Mouse (Mus musculus): Measurements from ENCODE around the gene Gm20388. TPM values are rescaled to one million over a fixed set of nuclear protein-coding genes. Genes with fewer than 3 reads are reported as not detected.

The Gm20388 gene
- total and polyA plus RNA-seq, 2 experiments from 2014 or later, result 51.3 TPM; not detected in 1

DNA sequence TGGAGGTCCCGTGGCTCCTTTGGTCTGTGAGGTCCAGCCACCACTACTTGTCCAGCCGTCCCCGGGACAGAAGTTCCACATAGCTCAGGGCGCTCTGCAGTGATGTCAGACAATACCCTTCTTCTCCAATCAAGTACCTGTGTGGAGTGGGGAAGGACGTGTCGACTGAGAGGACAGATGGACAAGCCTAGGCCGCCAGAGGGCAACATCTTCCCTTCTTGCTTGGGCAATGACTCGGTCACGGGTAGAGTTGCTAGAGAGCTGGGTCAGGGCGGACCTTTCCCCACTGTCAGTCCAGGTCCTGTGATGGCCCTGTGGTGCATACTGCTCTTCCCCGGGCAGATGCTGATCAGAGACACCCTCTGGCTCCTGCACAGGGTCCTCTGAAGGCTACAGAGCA lies 3332.4 kb downstream of the Gm20388 start:
- H3K9me3 ChIP-seq (ENCODE audit: low read length), result no peaks in the 10 kb centered on the region
- 66% methylated on average over 11 of the region's 11 CpGs for whole genome bisulfite sequencing
- H3K27me3 ChIP-seq (ENCODE audit: insufficient read depth, low read length), result no peaks in the 10 kb centered on the region
- no peak for TF ChIP-seq CTCF (IDR thresholded peaks at IDR 0.05; ENCODE audit: low read depth)
- no peak overlapping the region for H3K9ac ChIP-seq
- H3K4me3 ChIP-seq (ENCODE audit: low read depth, low read length), result no peak overlapping the region
- H3K4me1 ChIP-seq (ENCODE audit: insufficient read depth), result no peaks in the 10 kb centered on the region
- DNase-seq (no peak), ATAC-seq (no peak)
- H3K36me3 ChIP-seq (ENCODE audit: insufficient read depth), result peaks cover 64% of the 10 kb centered on the region
- H3K4me2 ChIP-seq (ENCODE audit: low read depth), result no peak overlapping the region
- no peak overlapping the region for H3K27ac ChIP-seq (ENCODE audit: low read depth, low read length)

- no peak for ATAC-seq
These were observed 3333.7 kb downstream of the Gm20388 start for GRCm38 (mm10) chr8:123244382-123244781.

DNA sequence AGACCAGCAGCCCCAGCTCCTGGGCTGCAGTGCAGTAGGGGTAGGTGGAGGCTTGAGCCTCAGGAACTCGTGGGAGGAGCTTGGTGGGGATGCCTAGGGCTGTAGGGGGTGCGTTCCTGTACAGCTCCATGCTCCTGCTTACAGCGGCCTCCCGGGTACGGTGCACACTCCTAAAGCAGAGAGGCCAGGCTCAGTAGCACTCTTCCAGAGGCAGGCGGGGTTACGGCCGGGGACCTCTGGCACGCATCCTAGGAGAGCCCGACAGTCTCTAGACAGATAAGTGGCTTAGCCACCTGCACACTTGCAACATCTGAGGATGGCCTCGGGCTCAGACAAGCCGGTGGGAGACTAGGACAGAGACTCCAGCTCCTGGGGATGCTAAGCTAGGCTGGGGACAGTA lies 3334.9 kb downstream of the Gm20388 start:
- Histone ChIP-seq H3K9me3 (ENCODE audit: low read length) (no peaks in the 10 kb centered on the region), H3K27ac (ENCODE audit: low read depth, low read length) (no peak overlapping the region), H3K9ac (no peak overlapping the region), H3K27me3 (ENCODE audit: insufficient read depth, low read length) (no peaks in the 10 kb centered on the region), H3K36me3 (ENCODE audit: insufficient read depth) (peaks cover 86% of the 10 kb centered on the region), H3K4me3 (ENCODE audit: low read depth, low read length) (no peak overlapping the region), H3K4me1 (ENCODE audit: insufficient read depth) (no peaks in the 10 kb centered on the region), H3K4me2 (ENCODE audit: low read depth) (no peak overlapping the region)
- WGBS, result 87% methylated on average over 12 of the region's 12 CpGs
- no peak for ATAC-seq
- TF ChIP-seq CTCF (IDR thresholded peaks at IDR 0.05; ENCODE audit: low read depth), result no peak
- no peak for DNase-seq

More at GRCm38 (mm10) chr8:123244382-123244781, 3333.7 kb downstream of the Gm20388 start:
- Histone ChIP-seq H3K4me2 (ENCODE audit: low read depth) (no peak overlapping the region), H3K36me3 (ENCODE audit: insufficient read depth) (peaks cover 78% of the 10 kb centered on the region), H3K4me3 (ENCODE audit: low read depth, low read length) (no peak overlapping the region), H3K27me3 (ENCODE audit: insufficient read depth, low read length) (no peaks in the 10 kb centered on the region), H3K4me1 (ENCODE audit: insufficient read depth) (no peaks in the 10 kb centered on the region), H3K27ac (ENCODE audit: low read depth, low read length) (no peak overlapping the region), H3K9me3 (ENCODE audit: low read length) (no peaks in the 10 kb centered on the region), H3K9ac (no peak overlapping the region)
- DNase-seq, result no peak
- no peak for TF ChIP-seq CTCF (IDR thresholded peaks at IDR 0.05; ENCODE audit: low read depth)
- 91% methylated on average over 4 of the region's 4 CpGs for WGBS

- no peak for ATAC-seq
- no peak overlapping the region for H3K4me2 ChIP-seq (ENCODE audit: low read depth)
- H3K9me3 ChIP-seq (ENCODE audit: low read length), result no peaks in the 10 kb centered on the region
- H3K27ac ChIP-seq (ENCODE audit: low read depth, low read length), result no peak overlapping the region
- no peaks in the 10 kb centered on the region for H3K4me1 ChIP-seq (ENCODE audit: insufficient read depth)
- no peak overlapping the region for H3K9ac ChIP-seq
- H3K27me3 ChIP-seq (ENCODE audit: insufficient read depth, low read length), result no peaks in the 10 kb centered on the region
- TF ChIP-seq CTCF (IDR thresholded peaks at IDR 0.05; ENCODE audit: low read depth), result no peak
- peaks cover 82% of the 10 kb centered on the region for H3K36me3 ChIP-seq (ENCODE audit: insufficient read depth)
- 96% methylated on average over 6 of the region's 6 CpGs for WGBS
- no peak overlapping the region for H3K4me3 ChIP-seq (ENCODE audit: low read depth, low read length)
- DNase-seq, result no peak
These were observed 3337.1 kb downstream of the Gm20388 start for GRCm38 (mm10) chr8:123247748-123248147.

GRCm38 (mm10) chr8:123248596-123248995 lies 3338.0 kb downstream of the Gm20388 start:
- Histone ChIP-seq H3K4me2 (ENCODE audit: low read depth) (no peak overlapping the region), H3K9me3 (ENCODE audit: low read length) (no peaks in the 10 kb centered on the region), H3K27ac (ENCODE audit: low read depth, low read length) (no peak overlapping the region), H3K36me3 (ENCODE audit: insufficient read depth) (peaks cover 74% of the 10 kb centered on the region), H3K4me1 (ENCODE audit: insufficient read depth) (peaks cover 4% of the 10 kb centered on the region; the same call in 1 of the 2 replicates), H3K9ac (no peak overlapping the region), H3K27me3 (ENCODE audit: insufficient read depth, low read length) (no peaks in the 10 kb centered on the region), H3K4me3 (ENCODE audit: low read depth, low read length) (no peak overlapping the region)
- DNase-seq (no peak), ATAC-seq (no peak)
- no peak for TF ChIP-seq CTCF (IDR thresholded peaks at IDR 0.05; ENCODE audit: low read depth)
- 92% methylated on average over 8 of the region's 8 CpGs for whole genome bisulfite sequencing

DNA sequence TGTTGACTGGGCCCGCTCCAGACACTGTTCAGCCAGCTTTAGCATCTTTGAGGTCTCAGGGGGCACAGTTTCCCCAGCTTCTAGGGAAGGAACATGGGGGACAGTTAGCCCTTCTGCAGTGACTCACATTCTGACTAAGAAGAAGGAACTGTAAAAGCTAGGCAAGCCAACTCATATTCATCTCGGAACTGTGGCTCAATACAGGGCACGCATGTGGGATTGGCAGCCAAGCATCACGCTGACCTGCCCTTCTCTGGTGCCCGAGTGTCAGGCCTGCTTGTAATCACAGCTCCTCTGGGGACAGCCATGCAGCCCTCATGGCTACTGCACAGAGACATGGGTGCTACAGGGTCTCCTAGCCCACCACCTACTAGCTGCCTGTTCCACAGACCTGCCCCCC lies 3340.3 kb downstream of the Gm20388 start:
- ATAC-seq (no peak), DNase-seq (no peak)
- Histone ChIP-seq H3K4me1 (ENCODE audit: insufficient read depth) (peaks cover 10% of the 10 kb centered on the region), H3K9ac (no peak overlapping the region), H3K4me2 (ENCODE audit: low read depth) (no peak overlapping the region), H3K9me3 (ENCODE audit: low read length) (no peaks in the 10 kb centered on the region), H3K36me3 (ENCODE audit: insufficient read depth) (peaks cover 50% of the 10 kb centered on the region), H3K27ac (ENCODE audit: low read depth, low read length) (no peak overlapping the region), H3K4me3 (ENCODE audit: low read depth, low read length) (no peak overlapping the region), H3K27me3 (ENCODE audit: insufficient read depth, low read length) (no peaks in the 10 kb centered on the region)
- 97% methylated on average over 5 of the region's 5 CpGs for WGBS
- TF ChIP-seq CTCF (IDR thresholded peaks at IDR 0.05; ENCODE audit: low read depth), result no peak

DNA sequence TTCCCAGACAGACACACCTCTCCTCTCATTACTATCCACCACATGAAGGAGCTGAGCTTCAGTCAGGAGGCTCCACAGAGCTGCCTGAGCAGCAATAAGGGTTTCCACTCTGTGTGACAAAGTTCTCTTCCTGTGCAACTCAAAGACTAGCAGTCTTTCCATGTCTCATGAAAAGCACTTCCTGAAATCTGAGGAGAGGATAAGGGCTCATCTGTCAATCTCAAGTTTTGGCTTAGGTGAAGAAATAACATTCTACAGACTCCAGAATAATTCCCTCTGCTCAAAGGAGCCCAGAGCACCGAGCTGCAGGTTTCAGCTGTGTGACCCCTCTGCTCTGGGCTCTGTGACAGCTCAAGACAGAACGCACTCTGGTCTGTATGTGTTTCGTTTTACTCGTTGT lies 3342.3 kb downstream of the Gm20388 start:
- Histone ChIP-seq H3K36me3 (ENCODE audit: insufficient read depth) (peaks cover 50% of the 10 kb centered on the region), H3K9me3 (ENCODE audit: low read length) (no peaks in the 10 kb centered on the region), H3K4me1 (ENCODE audit: insufficient read depth) (peaks cover 10% of the 10 kb centered on the region), H3K27ac (ENCODE audit: low read depth, low read length) (no peak overlapping the region), H3K9ac (peak overlapping the region; percentile 85), H3K27me3 (ENCODE audit: insufficient read depth, low read length) (no peaks in the 10 kb centered on the region), H3K4me3 (ENCODE audit: low read depth, low read length) (peak overlapping the region; percentile 95), H3K4me2 (ENCODE audit: low read depth) (peak overlapping the region; percentile 88)
- DNase-seq (no peak), ATAC-seq (no peak)
- no peak for TF ChIP-seq CTCF (IDR thresholded peaks at IDR 0.05; ENCODE audit: low read depth)
- 54% methylated on average over 4 of the region's 4 CpGs for WGBS

Measured in forebrain, postnatal 0 days (tissue).